Mouse (Mus musculus): Measurements from ENCODE around the gene Glrx. TPM values are rescaled to one million over a fixed set of nuclear protein-coding genes. Genes with fewer than 3 reads are reported as not detected.
"Not testable (repeated sequence)": the region's sequence is repeated elsewhere in the genome, so short reads cannot be mapped to it uniquely, and the experiment has no call there.

Glrx gene
- 100 to 1,000 TPM; 230 to 500 (median 245) TPM for polyA plus RNA-seq (2017; shearing (Covaris generic))

- peak; percentile 96 for ATAC-seq
Measured at GRCm38 (mm10) chr13:75839719-75840481, at the start of gene Glrx. TSS of gene Glrx (plus strand) at chr13:75839868.

- ATAC-seq: no peak
Measured at GRCm38 (mm10) chr13:75790550-75791205, 49.0 kb upstream of the Glrx start.

GRCm38 (mm10) chr13:75793863-75794629, 45.6 kb upstream of the Glrx start:
- no peak for ATAC-seq

- peak; percentile 97 for ATAC-seq
Measured at GRCm38 (mm10) chr13:75797369-75798141, 42.1 kb upstream of the Glrx start.

GRCm38 (mm10) chr13:75798413-75799302, 41.0 kb upstream of the Glrx start:
- ATAC-seq: no peak

- no peak for ATAC-seq
Measured at GRCm38 (mm10) chr13:75799421-75799820, 40.2 kb upstream of the Glrx start.

- ATAC-seq: no peak
Measured at GRCm38 (mm10) chr13:75807969-75808368, 31.7 kb upstream of the Glrx start.

GRCm38 (mm10) chr13:75809957-75810356, 29.7 kb upstream of the Glrx start:
- no peak for ATAC-seq

GRCm38 (mm10) chr13:75817183-75817582, 22.5 kb upstream of the Glrx start:
- no peak for ATAC-seq

GRCm38 (mm10) chr13:75818486-75818885, 21.2 kb upstream of the Glrx start:
- ATAC-seq: no peak

- no peak for ATAC-seq
Measured at GRCm38 (mm10) chr13:75818945-75819706, 20.5 kb upstream of the Glrx start.

GRCm38 (mm10) chr13:75819898-75820297, 19.8 kb upstream of the Glrx start:
- no peak for ATAC-seq

- ATAC-seq: not testable (repeated sequence)
Measured at GRCm38 (mm10) chr13:75822366-75822765, 17.3 kb upstream of the Glrx start.

- no peak for ATAC-seq
Measured at GRCm38 (mm10) chr13:75823201-75823600, 16.5 kb upstream of the Glrx start.

- ATAC-seq: peak; percentile 49
Measured at GRCm38 (mm10) chr13:75824611-75825319, 14.9 kb upstream of the Glrx start.

- peak; percentile 93 for ATAC-seq
Measured at GRCm38 (mm10) chr13:75825388-75825787, 14.3 kb upstream of the Glrx start.

GRCm38 (mm10) chr13:75830708-75831107, 9.0 kb upstream of the Glrx start:
- no peak for ATAC-seq

- ATAC-seq: peak; percentile 73
Measured at GRCm38 (mm10) chr13:75831710-75832109, 8.0 kb upstream of the Glrx start.

GRCm38 (mm10) chr13:75832697-75833096, 7.0 kb upstream of the Glrx start:
- ATAC-seq: peak; percentile 91

- no peak for ATAC-seq
Measured at GRCm38 (mm10) chr13:75833499-75833898, 6.2 kb upstream of the Glrx start.

Measured in inflammation-experienced regulatory T-cells, adult 6 months (primary cell).